Mouse (Mus musculus): ENCODE results near the gene Iqub. TPM values are rescaled to one million over a fixed set of nuclear protein-coding genes. Genes with fewer than 3 reads are reported as not detected.
A peak's percentile ranks its signal among the peaks of the same experiment; 100 is the strongest.

Gene Iqub
- polyA plus RNA-seq, 1 experiment = not detected

DNA sequence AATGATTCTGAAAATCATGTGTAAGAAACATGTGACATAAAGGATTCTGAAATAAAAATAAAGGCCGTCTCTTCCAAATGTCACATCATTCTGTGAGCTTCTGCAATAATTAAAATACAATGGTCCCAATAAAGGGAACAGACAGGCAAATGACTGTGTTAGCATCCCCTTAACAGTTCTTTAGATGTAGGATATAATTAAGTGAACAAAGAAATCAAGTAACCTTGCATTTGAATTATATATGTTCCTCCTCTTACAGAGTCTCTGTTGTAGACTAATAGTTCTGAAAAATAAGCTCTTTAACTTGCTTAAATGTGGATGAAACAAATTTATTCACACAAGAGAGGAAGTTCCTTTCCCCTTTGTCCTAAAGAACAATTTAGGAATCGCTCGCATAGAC, 23.6 kb upstream of the Iqub start:
- Histone ChIP-seq H3K36me3 (ENCODE audit: control insufficient read depth, insufficient read depth) (no peaks in the 10 kb centered on the region), H3K79me3 (ENCODE audit: low read depth) (no peaks in the 10 kb centered on the region), H3K4me3 (ENCODE audit: insufficient read depth, poor library complexity, severe bottlenecking) (no peak overlapping the region), H3ac (ENCODE audit: control insufficient read depth, insufficient read length, low read depth) (no peak overlapping the region), H3K27me3 (ENCODE audit: control insufficient read depth, insufficient read depth, insufficient read length) (no peaks in the 10 kb centered on the region), H3K79me2 (ENCODE audit: control insufficient read depth, insufficient read depth) (no peaks in the 10 kb centered on the region)
- TF ChIP-seq MYOG (IDR thresholded peaks at IDR 0.05; ENCODE audit: control insufficient read depth, extremely low read depth, insufficient read length) (no peak), FOSL1 (IDR thresholded peaks at IDR 0.05; ENCODE audit: insufficient read depth, low read length, poor library complexity, severe bottlenecking) (no peak), USF1 (IDR thresholded peaks at IDR 0.05; ENCODE audit: low read depth) (no peak), MAX (IDR thresholded peaks at IDR 0.05) (no peak), CEBPB (IDR thresholded peaks at IDR 0.05; ENCODE audit: low read depth) (no peak), CTCF (IDR thresholded peaks at IDR 0.05; ENCODE audit: control insufficient read depth, insufficient read depth, insufficient read length) (no peak), MYOD1 (IDR thresholded peaks at IDR 0.05; ENCODE audit: control insufficient read depth, insufficient read length, low read depth) (no peak)

DNA sequence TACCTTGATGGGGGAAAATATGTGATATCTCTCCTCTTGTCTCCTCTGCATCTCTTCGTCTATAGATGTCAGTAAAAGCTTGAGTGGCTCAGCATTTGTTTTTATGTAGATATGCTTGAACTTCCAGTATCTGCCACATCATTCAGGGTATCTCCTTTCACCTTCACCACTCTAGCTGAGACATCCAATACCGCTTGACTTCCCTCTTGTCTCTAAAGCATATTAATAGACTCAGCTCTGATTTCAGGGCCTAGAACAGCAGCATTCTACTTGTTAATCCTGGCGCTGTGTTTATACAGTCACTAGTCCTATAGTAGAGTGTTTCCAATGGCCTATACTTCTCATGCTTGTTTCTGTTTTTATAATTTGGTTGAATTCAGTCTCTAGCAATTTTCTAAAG, 17.9 kb upstream of the Iqub start:
- Histone ChIP-seq H3K36me3 (ENCODE audit: control insufficient read depth, insufficient read depth) (no peaks in the 10 kb centered on the region), H3K79me3 (ENCODE audit: low read depth) (no peaks in the 10 kb centered on the region), H3ac (ENCODE audit: control insufficient read depth, insufficient read length, low read depth) (no peak overlapping the region), H3K4me3 (ENCODE audit: insufficient read depth, poor library complexity, severe bottlenecking) (no peak overlapping the region), H3K79me2 (ENCODE audit: control insufficient read depth, insufficient read depth) (no peaks in the 10 kb centered on the region), H3K27me3 (ENCODE audit: control insufficient read depth, insufficient read depth, insufficient read length) (no peaks in the 10 kb centered on the region)
- TF ChIP-seq CEBPB (IDR thresholded peaks at IDR 0.05; ENCODE audit: low read depth) (no peak), FOSL1 (IDR thresholded peaks at IDR 0.05; ENCODE audit: insufficient read depth, low read length, poor library complexity, severe bottlenecking) (no peak), MYOG (IDR thresholded peaks at IDR 0.05; ENCODE audit: control insufficient read depth, extremely low read depth, insufficient read length) (no peak), USF1 (IDR thresholded peaks at IDR 0.05; ENCODE audit: low read depth) (no peak)

DNA sequence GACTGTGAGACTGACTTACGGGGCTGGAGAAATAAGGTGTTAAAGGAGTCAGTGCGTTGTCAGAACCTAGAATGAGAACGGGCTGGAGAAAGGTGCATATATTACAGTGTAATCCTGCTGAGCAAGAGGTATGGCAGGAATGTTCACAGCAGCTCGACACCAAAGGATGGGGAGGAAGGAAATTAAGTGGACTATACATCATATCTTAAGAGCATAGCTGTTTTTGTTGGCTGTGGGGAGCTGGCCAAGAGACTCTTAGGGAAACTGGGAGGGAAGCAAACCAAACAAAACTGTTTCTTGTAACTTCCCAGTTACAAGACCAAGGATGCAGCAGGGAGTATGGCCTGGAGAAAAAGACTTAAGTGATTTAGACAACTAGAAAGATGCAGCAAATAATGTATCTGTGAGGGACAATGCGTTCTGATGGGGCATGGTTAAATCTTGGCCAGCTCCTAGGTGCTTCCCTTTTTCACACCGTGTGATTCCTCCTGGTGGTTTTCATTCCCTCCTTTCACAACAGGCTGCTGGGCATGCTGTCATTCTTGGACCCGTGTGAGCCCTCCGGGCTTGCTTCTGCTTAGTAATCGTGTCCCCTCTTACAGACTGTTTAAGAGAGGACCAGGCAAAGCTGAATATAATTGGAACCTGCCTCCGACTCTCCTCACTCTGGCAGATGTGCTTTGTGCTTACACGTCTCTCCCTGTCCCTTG, 16.0 kb upstream of the Iqub start:
- Histone ChIP-seq H3K36me3 (ENCODE audit: control insufficient read depth, insufficient read depth) (no peaks in the 10 kb centered on the region), H3ac (ENCODE audit: control insufficient read depth, insufficient read length, low read depth) (no peak overlapping the region), H3K27me3 (ENCODE audit: control insufficient read depth, insufficient read depth, insufficient read length) (no peaks in the 10 kb centered on the region), H3K4me3 (ENCODE audit: insufficient read depth, poor library complexity, severe bottlenecking) (no peak overlapping the region), H3K79me3 (ENCODE audit: low read depth) (peaks cover 7% of the 10 kb centered on the region), H3K79me2 (ENCODE audit: control insufficient read depth, insufficient read depth) (peaks cover 16% of the 10 kb centered on the region)
- TF ChIP-seq CEBPB (IDR thresholded peaks at IDR 0.05; ENCODE audit: low read depth) = no peak
- no peak for TF ChIP-seq MYOG (IDR thresholded peaks at IDR 0.05; ENCODE audit: control insufficient read depth, extremely low read depth, insufficient read length)
- no peak for TF ChIP-seq FOSL1 (IDR thresholded peaks at IDR 0.05; ENCODE audit: insufficient read depth, low read length, poor library complexity, severe bottlenecking)
- TF ChIP-seq MAX (IDR thresholded peaks at IDR 0.05) = no peak
- no peak for TF ChIP-seq CTCF (IDR thresholded peaks at IDR 0.05; ENCODE audit: control insufficient read depth, insufficient read depth, insufficient read length)
- no peak for TF ChIP-seq USF1 (IDR thresholded peaks at IDR 0.05; ENCODE audit: low read depth)
- no peak for TF ChIP-seq MYOD1 (IDR thresholded peaks at IDR 0.05; ENCODE audit: control insufficient read depth, insufficient read length, low read depth)

DNA sequence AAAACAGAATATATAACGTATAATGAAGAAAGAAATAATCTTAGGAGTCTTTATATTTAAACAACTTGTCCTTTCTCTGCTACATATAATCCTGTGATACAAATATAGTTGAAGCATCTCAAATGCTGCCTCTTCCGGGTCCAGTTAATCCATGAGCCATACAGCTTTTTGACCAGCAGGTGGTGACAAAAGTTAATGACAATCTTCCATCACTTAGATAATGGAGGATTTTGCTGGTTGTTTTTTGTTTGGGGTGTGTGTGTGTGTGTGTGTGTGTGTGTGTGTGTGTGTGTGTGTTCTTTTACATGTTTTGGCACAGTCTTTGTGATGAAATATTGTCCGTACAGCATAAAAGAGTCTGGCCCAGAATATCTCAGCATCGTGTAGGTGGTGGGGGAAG, 15.3 kb upstream of the Iqub start:
- Histone ChIP-seq H3K4me3 (ENCODE audit: insufficient read depth, poor library complexity, severe bottlenecking) (no peak overlapping the region), H3ac (ENCODE audit: control insufficient read depth, insufficient read length, low read depth) (no peak overlapping the region)

DNA sequence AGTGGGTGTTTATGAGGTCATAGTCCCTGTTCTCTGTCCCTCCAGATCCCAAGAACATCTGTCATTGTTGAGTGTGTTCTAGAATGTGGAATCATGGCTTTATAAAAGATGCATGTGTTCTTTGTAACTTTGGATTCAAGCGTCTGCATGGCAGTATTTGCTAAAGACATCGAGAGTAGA, 13.1 kb upstream of the Iqub start, which contains the start of gene Asb15:
Gene Asb15, plus strand, starts transcription at position 81 of the 180 bp plus-strand sequence.
- H3ac ChIP-seq (ENCODE audit: control insufficient read depth, insufficient read length, low read depth) = peak within 1 kb of the TSS; percentile 99
- TF ChIP-seq CEBPB (IDR thresholded peaks at IDR 0.05; ENCODE audit: low read depth) (no peak), FOSL1 (IDR thresholded peaks at IDR 0.05; ENCODE audit: insufficient read depth, low read length, poor library complexity, severe bottlenecking) (no peak), MAX (IDR thresholded peaks at IDR 0.05) (no peak), MYOG (IDR thresholded peaks at IDR 0.05; ENCODE audit: control insufficient read depth, extremely low read depth, insufficient read length) (no peak), USF1 (IDR thresholded peaks at IDR 0.05; ENCODE audit: low read depth) (no peak), MYOD1 (IDR thresholded peaks at IDR 0.05; ENCODE audit: control insufficient read depth, insufficient read length, low read depth) (no peak), CTCF (IDR thresholded peaks at IDR 0.05; ENCODE audit: control insufficient read depth, insufficient read depth, insufficient read length) (no peak)
- peak within 1 kb of the TSS; percentile 68 for H3K4me3 ChIP-seq (ENCODE audit: insufficient read depth, poor library complexity, severe bottlenecking)

More for the DNA sequence above, 15.3 kb upstream of the Iqub start:
- H3K36me3 ChIP-seq (ENCODE audit: control insufficient read depth, insufficient read depth) = peaks cover 3% of the 10 kb centered on the region
- H3K79me2 ChIP-seq (ENCODE audit: control insufficient read depth, insufficient read depth) = peaks cover 23% of the 10 kb centered on the region
- H3K79me3 ChIP-seq (ENCODE audit: low read depth) = peaks cover 7% of the 10 kb centered on the region
- TF ChIP-seq CEBPB (IDR thresholded peaks at IDR 0.05; ENCODE audit: low read depth) = no peak
- TF ChIP-seq FOSL1 (IDR thresholded peaks at IDR 0.05; ENCODE audit: insufficient read depth, low read length, poor library complexity, severe bottlenecking) = no peak
- no peak for TF ChIP-seq CTCF (IDR thresholded peaks at IDR 0.05; ENCODE audit: control insufficient read depth, insufficient read depth, insufficient read length)
- no peak for TF ChIP-seq MYOD1 (IDR thresholded peaks at IDR 0.05; ENCODE audit: control insufficient read depth, insufficient read length, low read depth)
- no peak for TF ChIP-seq MAX (IDR thresholded peaks at IDR 0.05)
- TF ChIP-seq USF1 (IDR thresholded peaks at IDR 0.05; ENCODE audit: low read depth) = no peak
- TF ChIP-seq MYOG (IDR thresholded peaks at IDR 0.05; ENCODE audit: control insufficient read depth, extremely low read depth, insufficient read length) = no peak
- no peaks in the 10 kb centered on the region for H3K27me3 ChIP-seq (ENCODE audit: control insufficient read depth, insufficient read depth, insufficient read length)

More for the DNA sequence above, 13.1 kb upstream of the Iqub start, which contains the start of gene Asb15:
- Histone ChIP-seq H3K79me3 (ENCODE audit: low read depth) (peaks cover 7% of the 10 kb centered on the region), H3K27me3 (ENCODE audit: control insufficient read depth, insufficient read depth, insufficient read length) (no peaks in the 10 kb centered on the region), H3K36me3 (ENCODE audit: control insufficient read depth, insufficient read depth) (peaks cover 14% of the 10 kb centered on the region), H3K79me2 (ENCODE audit: control insufficient read depth, insufficient read depth) (peaks cover 31% of the 10 kb centered on the region)

Data from C2C12 (cell line).